Mouse (Mus musculus) heart, adult 9 months (tissue): ENCODE results near the gene Trmt44.

Source experiments
- DNase-seq, 2 experiments: peaks; one replicate each; pipeline ENCODE4 v3.0.0; 2022; ENCODE audit warnings: low spot score in 2 of 2

The Trmt44 gene

DNA sequence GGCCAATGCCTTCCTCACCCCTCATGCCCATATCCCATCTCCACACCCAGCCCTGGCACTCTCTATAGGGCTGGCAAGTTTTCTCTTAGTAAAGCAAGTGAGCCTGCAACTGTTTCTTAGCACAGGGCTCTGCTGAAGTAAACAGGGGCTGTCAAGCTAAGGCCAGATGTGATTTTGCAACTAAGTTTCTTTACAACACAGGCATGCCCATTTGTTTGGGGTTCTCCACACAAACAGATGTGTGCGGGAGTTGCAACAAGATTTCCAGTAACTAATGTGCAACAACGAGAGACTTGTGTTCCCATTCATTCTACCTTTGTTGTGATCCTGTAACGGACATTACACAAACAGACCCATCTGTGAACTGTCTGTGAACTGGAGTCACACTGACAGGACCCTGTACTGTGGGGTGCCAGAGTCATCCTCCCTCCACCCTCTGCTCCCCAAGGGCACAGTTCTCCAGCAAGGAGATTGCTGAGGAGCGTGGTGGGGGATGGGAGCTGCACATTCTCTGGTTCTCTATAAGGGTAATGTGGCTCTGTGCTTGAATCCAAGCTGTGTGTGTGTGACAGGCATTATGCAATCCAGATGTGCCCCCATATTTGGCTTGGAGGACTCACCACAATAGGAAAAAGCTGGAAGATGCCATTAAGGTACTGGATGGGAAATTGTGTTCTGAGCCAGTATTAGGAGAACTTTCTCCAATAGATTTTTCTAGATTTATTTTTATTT lies 33.6 kb downstream of the Trmt44 start:
- DNase-seq, result no peak

DNA sequence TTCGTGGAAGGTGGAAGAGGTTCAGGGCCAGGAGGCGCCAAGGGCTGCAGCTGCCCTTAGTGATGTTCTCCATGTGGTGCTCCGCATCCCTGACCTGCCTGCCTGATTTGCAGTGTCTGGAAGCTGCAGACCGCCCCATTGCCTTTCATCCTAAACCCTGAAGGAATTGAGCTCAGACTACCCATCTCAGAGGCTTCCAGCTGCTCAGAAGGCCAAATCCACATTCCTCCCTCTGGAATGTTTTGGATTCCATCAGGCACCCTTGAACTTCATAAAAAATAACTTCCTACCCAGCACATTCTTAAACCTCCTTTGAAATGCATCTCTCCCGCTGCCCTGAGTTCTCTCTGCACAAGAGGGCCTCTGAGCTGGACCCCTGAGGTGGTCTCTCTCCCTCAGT lies 34.3 kb downstream of the Trmt44 start:
- no peak for DNase-seq

GRCm38 (mm10) chr5:35539576-35539975 lies 35.3 kb downstream of the Trmt44 start:
- no peak for DNase-seq

DNA sequence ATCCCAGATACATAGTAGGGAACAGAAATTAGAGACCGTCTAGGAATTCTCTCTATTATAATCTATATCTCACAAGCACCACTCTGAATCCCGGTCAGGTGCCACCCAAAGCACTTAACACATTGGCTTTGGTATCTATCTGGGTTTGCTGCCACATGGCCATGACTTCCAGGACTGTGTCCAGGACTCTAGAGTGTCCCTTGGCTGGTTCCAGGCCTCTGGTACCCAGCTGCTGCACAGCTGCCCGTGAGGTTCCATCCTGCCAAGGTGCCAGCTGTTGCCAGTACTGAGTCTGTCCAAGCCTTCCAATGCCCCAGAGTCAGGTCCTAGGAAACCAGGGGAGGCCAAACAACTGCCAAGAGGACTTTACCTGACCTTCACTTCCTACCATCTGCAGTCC lies 36.8 kb downstream of the Trmt44 start:
- DNase-seq, result peak in 1 of 2 experiments; percentile 28

DNA sequence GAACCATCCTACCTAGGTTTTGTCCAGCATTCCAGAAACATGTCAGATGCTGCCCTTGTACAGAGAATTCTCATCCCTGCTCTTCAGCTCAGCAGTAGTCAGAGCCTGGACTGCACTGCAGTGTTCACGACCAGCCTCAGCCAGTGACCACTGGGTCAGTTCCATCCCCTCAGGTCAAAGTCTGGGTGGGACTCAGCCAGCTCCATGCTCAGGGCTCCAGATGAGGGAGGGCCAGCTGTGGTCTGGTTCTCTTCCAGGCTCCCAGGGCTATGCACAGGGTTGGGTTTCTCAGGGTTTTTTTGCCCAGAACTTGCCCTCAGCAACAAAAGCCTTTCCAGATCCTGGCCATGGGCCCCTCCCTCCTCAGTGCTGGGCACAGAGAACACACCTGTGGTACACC lies 37.4 kb downstream of the Trmt44 start:
- DNase-seq, result no peak

GRCm38 (mm10) chr5:35536271-35536670 lies 38.6 kb downstream of the Trmt44 start:
- DNase-seq, result no peak

DNA sequence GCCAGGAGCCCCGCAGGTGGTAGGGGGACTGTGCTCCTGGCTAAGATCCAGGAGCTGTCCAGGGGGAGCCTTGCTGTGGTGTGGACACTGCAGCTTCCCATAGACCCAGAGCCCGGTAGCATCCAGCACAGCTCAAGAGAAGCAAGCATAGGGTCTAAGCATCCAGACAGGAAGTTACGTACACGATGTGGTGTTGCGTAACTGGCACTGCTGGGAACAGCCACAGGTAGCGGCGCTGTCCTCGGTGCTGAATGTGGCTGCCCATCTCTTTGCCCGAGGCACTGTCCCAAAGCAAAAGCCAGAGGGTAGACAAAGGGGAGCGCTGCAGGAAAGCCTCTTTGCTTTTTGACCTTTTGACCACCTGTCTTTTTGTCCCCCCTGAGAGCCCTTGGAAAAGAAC lies 43.3 kb downstream of the Trmt44 start:
- no peak for DNase-seq

- DNase-seq, result no peak
These were observed 44.4 kb downstream of the Trmt44 start for GRCm38 (mm10) chr5:35530442-35530841.

GRCm38 (mm10) chr5:35525469-35526123 lies 49.3 kb downstream of the Trmt44 start, which contains the start of gene Cpz:
Cpz (minus strand) TSS chr5:35525698.
- peak in 1 of 2 experiments; percentile 7 for DNase-seq

DNA sequence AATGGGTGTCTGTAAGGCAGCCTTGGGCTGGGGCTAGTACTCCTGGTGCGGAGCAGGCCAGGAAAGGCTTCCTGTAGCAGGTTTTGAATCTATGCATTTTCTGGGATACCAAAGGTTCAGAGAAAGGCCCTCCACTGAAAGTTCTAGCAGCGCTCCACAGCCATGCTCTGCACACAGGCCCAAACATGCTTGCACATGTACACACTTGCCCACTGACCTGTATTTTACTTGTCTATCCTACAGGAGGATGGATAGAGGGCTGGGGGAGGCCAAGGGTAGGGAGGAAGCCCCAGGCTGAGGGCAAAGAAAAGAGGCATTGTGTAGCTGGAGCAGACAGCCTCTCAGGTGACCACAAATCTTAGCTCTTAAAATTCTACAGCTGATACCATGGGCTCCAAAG lies 50.5 kb downstream of the Trmt44 start:
- DNase-seq, result no peak

DNA sequence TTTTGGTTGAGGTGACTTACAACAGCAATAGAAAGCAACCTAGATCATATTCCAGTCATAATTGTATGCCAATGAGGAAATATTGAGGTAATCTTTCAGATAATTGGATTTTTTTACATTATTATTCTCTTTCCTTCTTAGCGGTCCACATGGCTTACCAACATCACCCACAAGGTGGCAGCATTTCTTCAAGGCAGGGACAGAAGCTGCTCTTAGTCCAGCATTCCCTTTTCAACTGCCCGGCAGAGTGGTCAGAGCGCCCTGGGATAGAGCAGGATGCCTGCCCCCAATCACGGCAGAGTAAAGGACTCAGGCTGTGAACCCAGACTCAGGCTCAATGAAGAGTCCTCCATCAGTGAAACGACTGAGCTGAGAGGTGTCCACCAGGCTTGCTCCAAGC lies 51.1 kb downstream of the Trmt44 start:
- peak in 1 of 2 experiments; percentile 51 for DNase-seq

- no peak for DNase-seq
These were observed 58.1 kb downstream of the Trmt44 start for GRCm38 (mm10) chr5:35516781-35517180.

GRCm38 (mm10) chr5:35510589-35510988 lies 64.3 kb downstream of the Trmt44 start:
- DNase-seq, result peak in 1 of 2 experiments; percentile 38
